Mouse (Mus musculus) right cerebral cortex, postnatal 4 days (tissue): ENCODE results near the gene Arhgef19.
A peak's percentile ranks its signal among the peaks of the same experiment; 100 is the strongest.

Experiments
- DNase-seq: peaks from one replicate; pipeline ENCODE4 v3.0.0-alpha.2; 2022

Arhgef19 gene

DNA sequence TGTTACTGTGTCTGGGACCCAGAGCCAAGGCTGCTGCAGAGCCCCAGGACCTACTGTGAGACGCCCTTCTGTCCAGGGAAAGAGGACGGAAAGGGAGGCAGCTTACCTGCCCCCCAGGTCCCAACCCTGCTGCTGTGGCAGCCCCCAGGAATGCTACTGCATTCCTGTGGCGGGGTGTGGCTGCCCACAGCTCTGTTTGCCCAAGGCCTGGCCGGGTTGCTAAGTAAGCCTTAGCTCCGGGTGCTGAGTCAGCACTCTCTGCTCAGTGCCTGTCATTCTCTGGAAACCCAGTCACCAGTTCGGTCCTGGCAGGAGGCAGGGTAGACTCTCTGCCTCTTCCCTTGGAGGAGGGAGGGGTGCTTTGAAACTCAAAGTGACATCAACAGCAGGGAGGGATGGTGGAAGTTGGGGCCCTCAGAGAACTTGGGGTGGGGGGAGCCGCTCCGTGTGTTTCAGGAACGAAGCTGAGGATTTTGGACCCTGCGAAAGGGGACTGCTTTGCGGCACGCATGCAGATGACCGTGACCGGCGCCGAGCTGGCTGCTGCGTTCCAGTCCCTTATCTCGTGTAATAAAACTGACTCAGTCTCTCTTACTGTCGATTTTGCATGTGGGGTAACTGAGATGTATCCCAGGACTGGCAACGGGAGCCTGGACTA, 47.7 kb downstream of the Arhgef19 start:
- DNase-seq = no peak

DNA sequence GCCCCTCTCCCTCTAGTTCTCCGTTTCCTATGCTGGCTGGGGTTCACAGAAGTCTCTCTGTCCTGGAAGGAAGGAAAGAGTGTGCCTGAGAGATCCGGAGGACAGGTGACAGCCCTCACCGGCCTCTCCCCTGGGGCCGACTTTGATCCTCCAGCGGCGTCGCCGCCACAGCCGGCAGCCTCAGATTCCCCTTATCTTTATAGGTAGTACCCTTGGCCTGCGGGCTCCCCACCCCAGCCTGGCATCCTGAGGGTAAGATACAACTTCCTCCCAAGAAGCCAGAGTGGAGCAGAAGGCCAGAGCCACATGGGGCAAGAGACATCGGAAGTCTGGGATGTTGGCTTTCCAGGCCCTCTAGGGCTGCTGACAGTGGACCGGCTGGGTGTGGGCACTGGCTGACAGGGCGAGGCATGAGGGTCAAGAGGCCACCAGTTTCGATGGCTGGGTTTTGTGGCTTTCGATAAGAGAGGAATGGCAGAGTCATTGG, 48.3 kb downstream of the Arhgef19 start:
- no peak for DNase-seq

DNA sequence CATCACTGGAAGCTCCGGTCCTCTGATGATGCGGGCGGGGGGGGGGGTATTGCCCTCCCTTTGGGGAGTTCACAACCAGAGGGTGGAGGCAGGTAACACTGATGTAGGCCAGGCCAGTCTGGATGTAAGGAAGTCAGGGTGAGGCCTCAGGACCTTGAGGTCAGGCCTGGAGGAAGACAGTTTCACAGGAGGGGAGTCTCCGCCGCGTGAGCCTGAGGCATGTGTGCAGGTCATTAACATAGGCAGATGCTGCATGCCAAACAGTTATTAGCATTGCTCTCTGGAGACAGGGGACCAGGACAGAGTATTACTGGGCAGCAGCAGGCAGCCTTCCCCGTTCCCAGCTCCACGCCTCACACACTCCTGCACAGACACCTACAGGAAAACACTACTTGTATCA, 48.9 kb downstream of the Arhgef19 start:
- DNase-seq = no peak

DNA sequence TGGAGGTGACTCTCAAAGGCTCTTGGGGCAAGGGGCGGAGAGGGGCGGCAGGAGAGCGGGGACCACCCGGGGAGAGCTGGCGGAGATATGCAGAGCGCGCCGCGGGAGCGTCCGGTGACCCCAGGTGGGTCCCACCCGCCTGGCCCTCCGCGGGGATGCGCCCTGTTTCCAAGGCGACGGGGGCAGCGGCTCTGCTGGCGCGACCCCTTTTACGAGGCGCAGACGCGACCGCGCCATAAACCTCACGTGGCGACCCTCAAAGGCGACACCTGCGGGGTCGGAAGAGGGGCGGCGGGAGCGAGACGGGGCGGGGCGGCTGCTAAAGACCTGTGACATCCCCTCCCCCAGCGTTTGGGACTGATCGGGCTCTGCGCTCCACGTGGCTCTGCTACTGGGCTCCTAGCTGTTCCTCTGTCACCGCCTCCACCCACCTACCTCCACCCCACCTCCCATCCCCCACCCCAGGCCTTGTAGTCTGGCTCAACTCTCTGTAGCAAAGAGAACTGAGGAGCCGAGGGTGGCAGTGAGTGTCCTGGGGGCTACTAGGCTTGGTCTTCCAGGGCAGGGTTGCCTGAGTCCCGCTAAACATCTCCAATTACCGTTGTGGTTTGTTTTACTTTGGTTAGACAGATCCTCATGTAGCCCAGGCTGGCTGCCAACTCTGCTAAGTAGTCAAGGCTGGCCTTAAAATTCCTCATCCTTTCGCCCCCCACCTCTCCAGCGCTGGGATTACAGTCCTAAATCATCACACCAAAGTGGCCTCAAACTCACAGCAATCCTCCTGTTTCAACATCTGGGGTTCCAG, 52.5 kb downstream of the Arhgef19 start:
- no peak for DNase-seq

DNA sequence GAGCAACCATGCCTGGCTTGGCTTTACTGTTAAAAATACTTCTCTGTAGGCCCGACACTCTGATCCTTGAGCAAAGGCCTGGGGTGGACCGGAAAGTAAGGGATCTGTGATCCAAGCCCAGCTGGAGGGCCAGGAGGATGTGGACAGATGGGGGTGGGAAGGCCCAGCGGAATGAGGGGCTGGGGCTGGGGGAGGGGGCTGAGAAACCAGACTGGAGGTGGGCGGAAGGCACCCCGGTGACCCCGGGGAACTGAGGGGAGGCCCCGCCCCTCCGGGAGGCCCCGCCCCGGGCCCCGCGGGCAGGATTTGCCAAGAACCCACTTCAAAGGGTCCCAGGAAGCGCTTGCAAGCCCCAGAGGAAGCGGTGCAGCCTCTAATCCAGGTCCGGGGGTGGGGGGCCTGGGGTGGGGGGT, 56.5 kb downstream of the Arhgef19 start:
- DNase-seq = no peak

DNA sequence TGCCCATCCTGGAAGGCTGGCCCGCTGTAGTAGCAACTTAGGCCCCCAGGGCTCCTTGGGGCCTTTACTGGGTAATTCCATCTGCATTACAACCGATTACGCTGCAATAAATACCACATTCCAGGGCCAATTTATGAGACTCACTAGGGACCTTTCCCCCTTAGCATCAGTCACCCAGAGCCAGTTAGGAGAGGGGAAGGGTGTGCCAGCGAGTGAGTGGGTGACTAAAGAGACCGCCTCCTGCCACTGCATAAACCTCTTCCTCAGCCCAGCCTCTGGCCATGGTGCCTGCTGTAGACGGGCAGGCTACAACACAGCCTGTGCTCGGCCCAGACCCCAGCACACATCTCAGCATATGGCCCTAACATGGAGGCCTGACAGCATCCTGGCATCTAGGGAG, 58.6 kb downstream of the Arhgef19 start:
- no peak for DNase-seq

DNA sequence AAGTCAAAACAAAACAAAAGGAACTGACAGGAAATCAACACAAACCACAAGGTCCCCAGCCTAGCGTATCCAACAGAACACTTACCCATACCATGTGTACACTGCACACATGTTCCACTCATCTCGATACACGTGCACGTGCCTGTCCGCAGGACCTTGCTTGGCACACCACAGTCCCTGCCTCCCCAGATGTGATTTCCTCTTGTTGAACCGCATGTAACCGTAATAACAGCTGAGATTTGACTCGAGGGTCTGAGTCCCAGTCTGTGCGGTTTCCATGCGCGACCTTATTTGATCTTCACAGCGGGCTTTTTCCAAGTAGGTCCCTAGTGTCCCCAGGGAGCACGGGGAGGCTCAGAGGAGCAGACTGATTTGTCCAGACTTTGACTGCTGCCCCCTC, 60.1 kb downstream of the Arhgef19 start:
- no peak for DNase-seq

DNA sequence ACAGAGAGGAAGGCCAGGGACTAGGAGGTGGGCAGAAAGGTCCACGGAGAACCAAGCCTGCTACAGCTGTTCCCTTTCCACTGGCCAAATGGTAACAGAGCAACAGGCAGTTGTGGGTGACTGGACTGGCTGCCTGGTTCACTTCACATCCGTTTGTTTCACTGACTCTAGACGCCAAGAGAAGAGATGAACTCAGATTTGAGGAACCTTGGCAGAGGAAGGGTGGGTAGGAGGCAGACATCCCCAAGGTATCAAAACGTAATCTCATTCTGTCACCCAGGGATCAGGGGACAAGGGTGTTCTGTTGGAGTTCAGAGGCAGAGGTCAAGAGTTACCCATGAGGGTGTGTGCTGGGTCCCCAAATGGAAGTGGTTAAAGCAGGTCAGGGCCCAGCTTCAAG, 60.9 kb downstream of the Arhgef19 start:
- DNase-seq = no peak

DNA sequence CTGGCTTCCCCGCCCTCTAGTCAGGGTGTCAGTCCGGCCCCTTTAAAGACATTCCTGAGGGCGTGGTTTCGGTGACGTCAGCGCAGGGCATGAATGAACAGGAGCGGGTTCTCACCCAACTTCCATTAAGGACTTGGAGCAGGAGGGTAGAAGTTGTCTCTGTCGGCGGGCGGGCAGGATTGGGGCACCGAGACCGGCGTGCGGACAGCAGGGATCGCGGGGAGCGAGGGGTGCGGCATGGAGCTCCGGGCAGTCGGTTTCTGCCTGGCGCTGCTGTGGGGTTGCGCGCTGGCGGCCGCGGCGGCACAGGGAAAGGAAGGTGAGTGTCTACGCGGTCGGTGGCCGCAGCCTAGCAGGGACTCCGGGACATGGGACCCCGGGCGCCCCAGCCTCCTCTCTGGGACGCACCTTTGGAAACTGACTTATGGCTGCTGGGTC, 61.8 kb downstream of the Arhgef19 start, which contains the start of gene Epha2:
Epha2 (plus strand) TSS at position 125 of the 438 bp plus-strand sequence.
- DNase-seq = peak; percentile 66

DNA sequence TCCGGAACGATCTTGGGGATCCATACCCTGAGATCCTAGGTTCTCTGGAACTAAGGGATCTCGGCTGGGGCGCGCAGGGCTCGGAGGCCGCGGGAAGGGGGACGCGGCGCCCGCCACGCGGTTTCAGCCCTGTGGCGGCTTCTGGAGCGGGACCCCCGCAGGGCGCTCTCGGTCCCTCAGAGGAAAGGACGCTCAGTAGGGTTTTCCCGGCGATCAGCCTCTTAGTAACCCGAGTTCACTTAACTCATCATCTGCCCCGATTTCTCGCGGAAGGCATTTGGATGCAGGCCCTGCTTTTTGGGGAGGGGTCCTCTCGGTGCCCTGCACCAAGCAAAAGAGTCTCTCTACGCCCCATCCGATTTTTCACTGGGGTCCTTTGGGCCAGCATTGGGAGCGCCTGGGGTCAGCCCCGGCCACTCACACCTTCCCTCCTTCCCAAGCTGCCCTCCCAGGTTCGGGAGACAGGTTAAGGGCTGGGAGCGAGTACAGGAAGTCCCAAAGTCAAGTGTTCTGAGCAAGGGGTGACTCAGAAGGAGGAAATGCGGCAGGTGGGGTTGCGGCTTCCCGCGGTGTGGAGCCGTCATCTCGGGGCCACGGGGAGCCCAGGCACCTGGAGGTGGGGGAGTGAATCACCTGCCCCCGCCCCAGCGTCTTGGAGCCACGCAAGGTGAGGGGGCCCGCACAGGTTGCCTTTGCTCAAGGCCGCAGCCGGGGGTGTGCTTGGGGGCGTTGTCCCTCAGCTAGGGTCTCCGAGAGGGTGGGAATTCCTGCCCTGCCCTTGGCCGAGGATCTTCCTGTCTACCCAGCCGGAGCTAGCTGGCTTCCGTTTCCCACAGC, 62.5 kb downstream of the Arhgef19 start:
- no peak for DNase-seq

DNA sequence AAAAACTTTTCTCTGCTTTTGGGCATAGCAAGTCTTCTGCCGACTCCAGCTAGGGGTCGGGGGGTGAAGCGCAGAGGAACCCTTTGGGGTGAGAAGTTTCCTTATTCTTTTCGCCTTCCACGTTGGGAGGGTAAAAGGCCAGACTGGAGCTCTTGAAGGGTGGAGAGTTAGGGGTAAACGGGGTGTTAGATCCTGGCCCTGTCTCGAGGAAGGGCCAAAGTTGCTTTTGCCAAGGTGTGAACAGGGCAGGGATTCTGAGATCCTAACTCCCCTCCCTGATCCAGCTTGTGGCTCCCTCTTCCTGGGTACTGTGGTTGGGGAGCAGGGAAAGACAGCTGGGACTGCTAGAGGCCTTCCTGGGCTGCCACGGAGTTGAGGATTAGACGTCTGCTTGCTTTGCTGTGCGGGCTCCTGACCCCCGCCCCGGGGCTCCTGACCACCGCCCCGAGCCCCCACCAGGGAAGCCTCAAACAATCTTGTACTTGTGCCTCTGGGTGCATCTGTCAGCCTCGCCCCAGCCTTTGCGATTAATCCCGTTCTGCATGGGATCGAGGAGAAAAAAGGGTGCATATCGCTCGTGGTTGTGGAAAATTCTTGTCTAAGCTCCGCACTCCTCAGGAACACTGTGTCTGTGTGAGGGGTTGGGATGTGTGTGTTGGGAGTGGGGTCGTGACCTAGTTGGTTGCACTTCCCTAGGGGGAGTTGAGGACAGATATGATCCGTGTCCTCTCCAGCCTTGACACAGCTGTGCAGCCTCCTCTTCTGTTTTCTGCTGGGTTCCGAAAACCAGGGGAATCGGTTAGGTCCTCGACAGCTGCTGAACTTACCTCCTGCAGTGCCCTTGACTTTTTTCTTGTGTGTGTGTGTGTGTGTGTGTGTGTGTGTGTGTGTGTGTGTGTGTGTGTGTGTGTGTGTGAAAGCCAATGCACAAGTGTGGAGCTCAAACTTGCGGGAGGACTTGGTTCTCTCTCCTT, 63.4 kb downstream of the Arhgef19 start:
- no peak for DNase-seq

DNA sequence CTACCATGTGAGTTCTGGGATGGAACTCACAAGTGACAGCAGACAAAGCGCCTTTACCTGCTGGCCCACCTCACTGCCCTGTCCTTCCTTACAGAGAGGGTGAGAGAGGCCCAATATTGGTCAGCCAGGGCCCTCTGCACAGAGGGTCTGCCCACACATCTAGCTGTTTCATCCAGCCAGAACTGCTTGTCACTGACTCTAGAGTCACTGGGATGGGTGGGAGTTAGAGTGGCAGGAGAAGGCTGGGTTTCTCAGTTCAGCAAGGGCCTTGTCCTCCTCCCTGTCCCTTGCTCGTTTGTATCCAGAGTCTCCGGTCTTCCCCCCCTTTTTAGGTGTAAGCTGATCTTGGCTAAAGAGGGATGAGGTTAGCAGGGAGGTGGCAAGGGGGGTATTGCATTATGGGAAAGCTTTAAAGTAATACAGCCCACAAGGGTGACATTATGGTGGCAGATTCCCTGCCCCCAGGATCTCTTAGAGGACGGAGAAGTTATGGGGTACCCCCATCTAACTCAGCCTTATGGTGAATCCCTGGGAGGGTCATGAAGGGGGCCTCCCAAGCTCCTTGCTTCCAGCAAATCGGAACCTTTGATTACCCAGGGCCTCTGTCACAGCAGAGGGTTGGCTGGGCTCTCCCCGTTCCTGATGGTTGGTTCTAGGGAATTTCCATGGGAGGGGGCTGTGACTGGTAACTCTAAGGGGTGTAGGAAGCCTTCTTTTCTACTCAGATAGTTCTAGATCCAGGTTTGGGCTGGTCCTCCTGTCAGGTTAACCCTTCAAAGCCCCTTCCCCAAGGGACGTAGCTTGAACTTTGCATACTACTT, 64.3 kb downstream of the Arhgef19 start:
- DNase-seq = no peak

DNA sequence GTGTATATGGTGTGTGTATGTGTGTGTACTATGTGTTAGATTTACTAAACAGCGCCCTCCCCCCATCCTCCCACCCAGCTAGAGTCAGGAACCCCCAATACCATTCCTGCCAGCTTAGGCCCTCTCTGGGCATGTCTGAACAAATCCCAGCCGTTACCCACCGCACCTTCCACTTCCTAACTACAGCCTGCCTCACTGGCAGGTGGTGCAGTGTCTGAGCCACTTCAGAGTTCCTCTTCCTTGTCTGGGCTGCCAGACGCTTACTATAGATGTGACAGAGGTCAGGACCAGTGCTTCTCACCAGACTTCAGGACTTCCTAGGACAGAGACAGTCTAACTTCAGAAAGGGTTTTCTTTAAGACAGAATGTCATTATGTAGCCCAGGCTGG, 64.9 kb downstream of the Arhgef19 start:
- DNase-seq = no peak

DNA sequence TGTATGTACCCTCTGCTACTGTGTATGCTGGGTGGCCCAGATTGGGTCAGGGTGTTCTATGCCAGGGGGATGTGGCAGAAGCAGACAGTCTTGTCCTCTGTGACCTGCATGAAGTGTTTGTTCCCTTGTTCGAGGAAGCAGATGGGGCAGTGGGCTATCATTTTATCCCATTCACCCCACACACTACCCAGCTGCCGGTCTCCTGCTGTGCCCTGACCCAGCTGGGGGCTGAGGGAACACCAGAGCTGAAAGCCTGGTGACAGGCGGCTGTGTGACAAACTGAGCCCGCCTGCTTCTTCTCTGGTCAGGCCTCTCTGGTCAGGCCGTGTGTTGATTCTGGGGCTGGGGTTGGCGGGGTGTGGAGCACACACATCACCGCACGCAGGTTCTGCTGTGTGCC, 66.8 kb downstream of the Arhgef19 start:
- no peak for DNase-seq
